Mouse (Mus musculus): ENCODE data around the gene Ubp1.

The Ubp1 gene

DNA sequence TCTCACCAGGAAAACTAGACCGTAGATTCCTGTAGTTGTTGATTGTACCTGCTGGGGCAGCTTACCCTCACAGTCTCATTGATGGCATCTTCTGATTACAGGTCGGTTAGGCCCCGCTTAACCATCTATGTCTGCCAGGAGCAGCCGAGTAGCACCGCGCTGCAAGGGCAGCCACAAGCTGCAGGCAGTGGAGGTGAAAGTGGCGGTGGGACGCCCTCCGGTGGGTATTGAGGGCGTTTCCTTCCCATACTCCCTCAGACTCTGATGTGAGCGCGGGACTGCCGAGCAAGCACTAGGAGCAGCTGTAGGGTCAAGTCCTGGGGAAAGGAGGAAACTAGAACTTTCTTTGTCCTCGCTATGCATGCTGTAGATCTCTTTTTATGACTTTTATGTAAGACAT is 39.3 kb downstream of the Ubp1 start:
- no peak for DNase-seq

DNA sequence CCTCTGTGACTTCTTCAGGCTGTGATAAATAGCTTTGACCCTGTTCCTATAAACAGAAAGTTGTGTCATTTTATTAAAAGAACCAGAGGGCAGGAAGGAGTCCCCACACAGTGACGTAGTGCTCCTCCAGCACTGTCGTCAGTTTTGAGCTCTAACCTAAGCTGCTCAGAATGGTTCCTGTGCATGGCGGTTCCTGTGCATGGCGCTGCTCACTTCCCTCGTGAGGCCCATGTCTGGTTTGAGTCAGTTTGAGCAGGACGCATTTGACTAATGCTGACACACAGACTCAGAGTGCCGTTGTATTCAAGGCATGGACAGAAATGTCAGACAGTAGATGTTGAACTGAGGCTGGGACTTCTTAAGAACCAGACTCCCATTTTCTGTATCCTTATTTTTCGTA is 40.9 kb downstream of the Ubp1 start:
- DNase-seq: no peak

DNA sequence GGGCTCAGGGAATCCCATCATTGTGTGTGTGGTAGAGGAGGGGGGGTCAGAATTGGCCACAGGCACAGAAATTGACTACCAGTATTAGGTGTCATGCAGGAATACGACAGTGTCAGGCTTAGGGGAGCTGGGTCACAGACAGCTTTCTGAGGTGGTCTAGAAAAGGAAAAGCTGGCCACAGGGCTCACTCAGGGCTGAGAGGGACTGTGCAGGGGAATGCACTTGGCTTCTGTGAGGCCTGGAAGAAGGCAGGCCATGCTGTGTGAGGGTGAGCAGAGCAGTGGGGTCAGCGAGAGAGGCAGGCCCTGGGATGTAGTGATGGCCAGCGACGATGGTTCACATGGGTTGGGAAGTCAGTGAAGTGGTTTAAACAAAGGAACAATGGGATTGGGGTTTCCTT is 43.1 kb downstream of the Ubp1 start:
- DNase-seq: no peak

DNA sequence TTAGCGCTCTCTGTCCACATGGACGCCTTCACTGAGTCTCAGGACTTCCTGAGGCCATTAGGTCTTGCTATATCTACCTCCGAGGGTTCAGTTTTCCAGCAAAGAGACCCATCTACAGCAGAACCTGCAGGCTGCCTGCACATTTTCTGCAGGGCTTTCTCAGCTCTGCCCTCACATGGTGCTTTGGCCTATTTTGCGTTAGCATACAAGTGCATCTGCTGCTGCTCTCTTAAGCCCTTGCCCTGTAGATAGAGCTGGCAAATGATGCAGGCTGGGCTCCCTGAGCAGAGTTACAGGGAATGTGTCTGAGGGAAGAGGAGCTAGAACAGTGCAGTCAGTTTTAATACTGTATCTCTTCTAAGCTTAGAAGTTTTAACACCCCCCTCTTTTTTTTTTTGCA is 44.2 kb downstream of the Ubp1 start:
- DNase-seq: no peak

DNA sequence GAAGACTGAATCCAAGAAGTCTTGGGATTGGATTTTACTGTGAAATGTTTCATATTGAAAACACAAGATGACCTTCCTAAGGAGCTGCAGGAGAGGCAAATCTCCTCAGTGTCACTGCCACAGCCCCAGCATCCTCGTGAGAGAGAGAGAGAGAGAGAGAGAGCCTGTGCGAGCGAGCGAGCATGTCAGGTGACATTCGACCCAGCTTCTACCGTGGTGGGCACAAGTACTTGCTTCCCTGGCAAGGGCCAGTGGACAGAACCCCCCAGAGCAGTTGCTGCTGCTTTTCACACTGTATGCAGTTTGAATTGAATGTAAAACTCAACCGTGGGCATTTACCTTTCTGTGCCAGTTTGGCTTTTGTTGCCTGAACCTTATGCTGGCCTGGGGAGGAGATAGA is 44.7 kb downstream of the Ubp1 start:
- DNase-seq: no peak

DNA sequence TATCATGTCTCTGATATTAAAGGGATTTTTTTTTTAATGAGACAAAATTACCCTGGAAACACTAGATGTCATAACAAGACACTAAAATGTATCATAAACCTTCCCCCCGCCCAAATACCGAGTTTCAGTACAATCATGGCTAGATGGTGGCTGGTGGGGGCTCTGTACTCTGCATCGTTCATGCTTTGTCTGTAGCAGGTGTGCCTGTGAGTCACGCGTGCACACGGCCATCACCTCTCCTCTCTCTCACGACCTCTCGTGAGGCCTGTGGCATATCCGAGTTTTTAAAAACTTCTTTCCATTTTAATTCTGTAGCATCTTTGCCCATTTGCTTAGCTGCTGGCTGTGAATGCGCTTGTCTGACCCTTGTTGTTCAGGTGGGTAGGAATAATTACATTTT is 45.5 kb downstream of the Ubp1 start:
- no peak for DNase-seq

DNA sequence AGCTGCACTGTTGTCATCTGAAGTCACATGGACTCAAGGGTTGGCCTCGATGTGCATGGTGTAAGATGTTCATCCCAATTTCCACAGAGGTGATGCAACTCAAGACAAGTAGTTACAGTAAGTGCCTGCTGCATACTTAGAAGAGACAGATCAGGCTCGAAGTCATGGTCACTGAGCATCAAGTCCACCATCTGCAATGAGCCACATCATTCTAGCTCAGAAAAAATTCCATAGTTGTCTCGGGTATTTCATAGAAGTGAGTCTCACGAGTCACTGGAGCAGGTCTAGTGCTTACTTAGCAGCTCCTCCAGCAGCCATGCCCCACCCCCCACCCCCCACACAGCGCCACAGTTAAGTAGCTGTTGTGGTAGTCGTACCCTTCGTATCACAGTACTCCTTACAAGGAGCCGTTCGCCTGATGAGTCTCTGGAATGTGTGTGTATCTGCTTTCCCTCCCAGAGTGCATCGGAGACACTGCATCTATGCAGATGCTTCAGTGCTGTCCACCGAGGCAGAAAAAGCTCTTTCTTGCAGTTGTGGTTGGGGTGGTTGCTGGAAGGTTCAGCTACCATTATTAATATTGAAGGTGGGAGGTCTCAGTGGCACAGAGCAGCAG is 46.6 kb downstream of the Ubp1 start:
- DNase-seq: no peak

DNA sequence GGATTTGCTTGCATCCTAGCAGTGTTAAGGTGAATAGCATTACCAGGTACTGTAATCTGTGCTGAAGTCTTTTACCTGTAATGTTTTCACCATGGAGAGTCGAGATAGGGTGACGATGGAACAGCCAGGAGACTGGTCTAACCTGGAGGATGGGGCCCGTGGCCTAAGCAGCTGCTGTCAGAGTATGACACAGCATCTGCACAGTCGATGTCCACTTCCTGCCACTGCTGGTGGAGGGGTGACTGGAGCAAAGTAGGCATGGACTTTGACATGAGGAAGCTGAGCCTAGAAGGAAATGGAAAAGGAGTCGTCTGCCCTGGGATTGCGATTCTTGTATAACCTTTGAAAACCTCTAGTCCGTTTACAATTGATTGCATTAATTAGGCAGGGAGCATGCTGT is 47.9 kb downstream of the Ubp1 start:
- DNase-seq: no peak

DNA sequence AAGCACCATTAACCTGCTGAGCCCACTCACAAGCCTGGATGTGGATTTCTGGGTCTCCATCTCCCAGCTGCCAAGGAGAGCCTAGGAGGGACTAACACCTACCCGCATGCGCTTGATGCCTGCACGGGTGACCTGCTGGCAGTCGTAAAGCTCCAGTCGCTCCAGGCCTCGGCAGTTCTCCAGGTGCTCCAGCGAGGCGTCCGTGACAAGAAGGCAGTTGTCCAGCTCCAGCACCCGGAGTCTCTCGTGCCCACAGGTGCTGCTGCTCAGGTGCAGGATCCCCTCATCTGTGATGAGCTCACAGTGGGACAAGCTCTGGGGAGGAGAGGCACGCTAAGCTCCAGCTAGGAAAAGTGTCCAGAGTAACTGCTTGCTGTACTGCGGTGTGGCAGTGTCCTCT is 48.6 kb downstream of the Ubp1 start:
- peak; percentile 51 for DNase-seq

DNA sequence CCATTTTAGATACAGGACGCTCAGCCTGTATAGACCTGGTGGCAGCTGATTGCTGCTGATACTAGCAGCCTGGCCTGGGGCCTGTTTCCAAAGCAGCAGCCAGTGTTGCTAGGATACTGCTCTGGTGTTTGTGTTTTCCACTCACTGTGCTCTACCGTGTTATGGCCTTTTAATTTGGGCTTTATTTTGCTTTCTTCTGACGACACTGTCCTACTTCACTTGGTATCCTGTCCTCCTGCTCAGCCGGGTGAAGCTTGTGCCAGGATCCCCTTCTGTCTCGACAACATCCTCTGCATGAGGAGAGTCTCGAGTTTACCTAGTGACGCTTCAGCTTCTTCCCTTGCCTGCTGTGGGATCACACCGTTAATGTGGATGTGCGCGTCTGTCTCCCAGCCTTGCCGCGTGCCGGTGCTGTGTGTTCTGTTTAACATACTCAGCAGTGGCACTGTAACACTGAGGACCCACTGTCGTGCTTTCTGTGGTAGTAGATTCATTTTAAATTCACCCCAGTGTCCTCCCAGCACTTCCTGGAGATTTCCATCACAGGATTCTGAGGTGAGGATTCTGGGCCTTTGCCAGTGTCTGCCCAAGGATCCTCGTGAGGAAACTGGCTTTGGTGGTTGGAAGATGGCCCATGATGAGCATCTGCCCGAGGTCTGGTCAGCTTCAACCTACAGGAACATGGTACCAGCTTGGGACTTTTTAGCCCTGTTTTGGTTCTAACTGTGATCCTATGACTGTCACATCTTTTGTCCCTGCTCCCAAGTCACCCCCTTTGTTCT is 50.6 kb downstream of the Ubp1 start:
- DNase-seq: peak; percentile 38

DNA sequence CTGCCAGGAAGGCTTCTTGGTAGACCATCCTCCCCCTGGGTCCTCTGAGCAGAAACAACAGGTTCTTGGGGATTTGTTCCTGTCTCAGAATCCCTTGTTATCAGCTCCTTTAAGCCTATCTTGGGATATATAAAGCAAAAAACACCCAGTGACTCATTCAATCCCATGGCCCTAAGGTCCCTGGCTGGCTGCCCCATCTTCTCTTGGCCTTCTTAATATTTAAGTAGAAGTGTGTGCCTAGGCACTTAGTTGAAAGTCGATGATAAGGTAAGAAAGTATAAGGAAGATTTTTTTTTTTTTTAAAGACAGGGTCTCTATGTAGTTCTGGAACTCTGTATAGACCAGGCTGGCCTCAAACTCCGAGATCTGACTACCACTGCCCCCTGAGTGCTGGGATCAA is 51.7 kb downstream of the Ubp1 start:
- DNase-seq: no peak

DNA sequence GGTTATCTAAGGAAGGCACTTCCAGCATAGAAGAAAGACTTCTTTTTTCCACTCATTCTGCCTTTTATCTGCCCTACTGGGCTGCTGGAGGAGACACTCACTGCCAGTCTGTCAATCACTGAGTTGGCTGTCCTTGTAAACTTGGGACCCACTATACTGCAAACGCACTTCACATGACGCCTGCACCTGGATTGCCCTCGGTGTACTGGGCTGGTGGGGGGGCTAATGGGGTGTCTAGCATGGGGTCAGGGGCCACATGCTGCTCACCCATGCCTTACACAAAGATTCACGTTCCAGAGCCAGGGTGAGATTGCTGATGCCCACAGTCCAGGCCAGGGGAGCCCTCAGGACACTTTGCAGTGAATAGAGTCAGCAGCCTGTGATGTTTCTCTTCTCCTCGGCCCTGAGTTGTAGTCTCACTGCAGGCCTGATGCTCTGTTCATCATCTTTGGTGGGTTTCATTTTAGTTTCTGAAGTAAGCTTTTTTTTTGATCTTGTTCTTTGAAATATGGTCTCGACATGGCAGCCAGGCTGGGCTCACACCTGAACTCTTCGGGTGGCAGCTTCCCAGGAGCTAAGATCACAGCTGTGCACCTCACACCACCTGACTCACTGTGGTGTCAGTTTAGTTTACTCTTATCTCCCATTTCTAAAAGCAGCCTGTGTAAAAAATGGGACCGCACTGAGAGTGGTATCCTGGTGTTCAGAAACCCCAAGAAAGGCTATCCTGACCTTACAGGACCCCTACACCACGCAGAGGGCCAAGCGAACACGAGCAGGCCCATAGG is 52.3 kb downstream of the Ubp1 start:
- DNase-seq: no peak

DNA sequence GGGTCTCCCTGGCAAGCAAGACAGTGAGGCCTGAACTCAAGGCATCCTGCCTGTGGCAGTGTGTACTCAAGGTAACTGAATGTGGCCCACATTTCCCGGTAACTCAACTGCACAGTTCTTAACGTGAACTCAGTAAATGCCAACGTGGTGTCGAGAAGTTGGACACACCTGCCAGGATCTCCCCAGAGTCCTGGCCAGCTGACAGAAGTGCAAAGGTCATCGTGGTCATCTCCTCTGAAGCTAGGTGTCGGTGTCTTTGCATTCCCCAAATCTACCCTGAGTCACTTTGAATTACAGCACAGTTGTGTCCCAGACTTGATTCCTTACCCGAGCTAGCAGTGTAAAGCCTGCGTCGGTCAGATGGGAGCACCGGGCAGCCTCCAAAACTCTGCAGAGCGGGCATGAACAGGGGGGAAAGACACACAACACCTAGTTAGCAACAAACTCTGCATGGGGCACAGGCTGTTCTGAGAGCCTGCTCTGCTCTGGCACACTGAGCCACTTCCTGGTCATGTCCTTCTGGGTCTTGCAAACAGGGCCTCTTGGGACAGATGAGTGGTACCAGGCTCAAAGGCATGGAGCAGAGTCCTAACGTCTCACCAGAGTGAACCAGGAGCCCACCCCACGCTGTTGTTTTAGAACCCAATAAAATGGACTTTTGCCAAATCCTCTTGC is 54.3 kb downstream of the Ubp1 start:
- DNase-seq: peak; percentile 90

DNA sequence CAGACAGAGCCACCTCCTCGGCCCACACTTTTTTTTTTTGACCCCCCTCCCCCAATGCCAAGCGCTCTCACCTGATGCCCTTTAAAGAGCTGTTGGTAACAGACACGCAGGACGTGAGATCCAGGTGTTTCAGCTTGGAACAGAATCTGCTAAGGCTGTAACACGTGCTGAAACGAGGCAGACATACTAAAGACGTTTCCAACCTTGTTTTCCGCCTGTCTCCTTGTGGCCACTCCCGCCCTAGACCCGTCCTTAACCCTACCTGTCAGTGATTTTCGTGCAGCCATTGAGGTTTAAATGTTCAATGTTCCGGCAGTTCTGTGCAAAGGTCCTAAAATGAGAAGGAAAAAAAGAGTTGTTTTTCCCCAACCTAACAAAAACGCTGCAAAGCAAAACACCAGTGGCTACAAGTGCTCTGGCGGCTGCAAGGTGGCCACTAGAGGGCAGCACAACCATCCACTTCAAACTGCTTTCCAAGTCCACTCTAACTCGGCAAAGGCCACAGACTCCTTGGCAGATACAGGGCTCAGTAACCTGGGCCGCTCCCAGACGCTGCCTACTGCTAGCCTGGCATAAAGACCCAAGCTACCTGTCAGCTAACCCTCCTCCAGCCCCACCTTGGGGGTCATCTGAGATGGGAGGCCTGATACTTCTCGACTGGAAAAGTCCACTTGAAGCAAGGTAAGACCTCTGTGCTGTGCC is 60.0 kb downstream of the Ubp1 start:
- peak; percentile 93 for DNase-seq

DNA sequence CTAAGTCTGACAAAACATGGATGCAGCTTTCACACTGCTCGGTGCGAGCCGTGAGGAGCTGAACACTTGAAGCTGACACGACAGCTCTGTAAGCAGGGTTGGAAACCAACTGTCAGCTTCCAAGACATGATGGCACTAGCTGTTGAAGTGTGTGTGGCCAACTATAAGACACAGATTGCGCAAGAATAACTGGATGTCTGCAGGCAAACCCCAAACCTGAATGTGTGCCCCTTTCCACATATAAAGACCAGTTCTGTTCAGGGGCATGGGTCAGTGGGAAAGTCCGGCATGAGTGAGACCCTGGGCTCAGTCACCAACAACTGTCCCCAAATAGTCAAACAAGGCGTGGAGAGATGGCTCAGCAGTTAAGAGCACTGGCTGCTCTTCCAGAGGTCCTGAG is 62.1 kb downstream of the Ubp1 start:
- DNase-seq: no peak

DNA sequence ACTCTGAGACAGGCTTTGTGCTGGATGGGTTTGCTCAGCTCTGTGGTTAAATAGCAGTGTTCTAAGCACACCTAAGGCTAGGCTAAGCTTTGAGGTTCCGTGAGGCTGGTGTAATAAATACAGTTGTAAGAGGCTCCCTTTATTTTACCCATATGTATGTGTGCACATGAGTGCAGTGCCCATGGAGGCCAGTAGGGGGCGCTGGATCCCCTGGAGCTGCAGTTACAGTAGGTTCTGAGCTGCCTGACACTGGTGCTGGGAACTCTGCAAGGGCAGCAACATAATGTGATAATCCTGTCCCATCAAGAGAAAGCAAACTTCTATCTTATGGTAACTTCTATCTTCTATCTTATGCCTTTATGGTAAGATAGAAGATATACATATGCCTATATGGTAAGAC is 67.6 kb downstream of the Ubp1 start:
- no peak for DNase-seq

DNA sequence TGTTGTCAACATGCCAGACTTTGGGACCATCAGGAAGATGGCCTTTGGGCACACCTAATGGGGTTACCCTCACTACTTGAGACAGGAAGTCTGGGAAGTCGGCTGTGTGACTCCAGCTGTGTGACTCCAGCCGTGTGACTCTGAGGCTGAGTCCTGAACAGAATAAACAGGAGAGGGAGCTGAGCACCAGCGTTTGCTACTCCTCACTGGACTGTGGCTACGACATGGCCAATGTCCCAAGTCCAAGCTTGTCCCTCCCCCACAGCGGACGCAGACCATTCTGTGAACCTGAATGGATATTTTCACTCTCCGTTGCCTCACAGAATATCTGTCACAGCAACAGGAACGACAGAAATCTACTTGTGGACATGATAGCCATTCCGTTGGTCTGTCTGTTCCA is 76.1 kb downstream of the Ubp1 start:
- DNase-seq: peak; percentile 81

DNA sequence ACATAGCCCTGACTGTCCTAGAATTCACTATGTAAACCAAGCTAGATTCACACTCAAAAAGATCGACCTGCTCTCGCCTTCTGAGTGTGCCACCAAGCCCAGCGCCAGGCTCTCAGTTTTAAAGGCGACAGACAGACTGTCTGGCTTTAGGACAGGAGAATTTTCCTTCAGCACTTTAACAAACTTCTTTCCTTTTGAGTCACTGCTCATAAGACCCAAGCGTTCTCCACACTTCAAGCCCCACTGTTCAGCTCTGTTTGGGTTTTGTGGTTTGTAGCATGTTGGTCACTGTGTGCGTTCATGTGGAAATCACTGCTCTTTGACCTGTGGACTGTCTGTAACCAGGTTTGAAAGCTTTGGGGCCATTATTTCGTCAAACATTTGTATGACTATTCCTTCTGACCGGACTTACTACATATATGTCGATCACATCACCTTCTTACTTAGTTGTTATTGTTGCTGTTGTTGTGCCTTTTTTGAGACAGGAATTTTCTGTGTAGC is 77.2 kb downstream of the Ubp1 start:
- peak; percentile 81 for DNase-seq

DNA sequence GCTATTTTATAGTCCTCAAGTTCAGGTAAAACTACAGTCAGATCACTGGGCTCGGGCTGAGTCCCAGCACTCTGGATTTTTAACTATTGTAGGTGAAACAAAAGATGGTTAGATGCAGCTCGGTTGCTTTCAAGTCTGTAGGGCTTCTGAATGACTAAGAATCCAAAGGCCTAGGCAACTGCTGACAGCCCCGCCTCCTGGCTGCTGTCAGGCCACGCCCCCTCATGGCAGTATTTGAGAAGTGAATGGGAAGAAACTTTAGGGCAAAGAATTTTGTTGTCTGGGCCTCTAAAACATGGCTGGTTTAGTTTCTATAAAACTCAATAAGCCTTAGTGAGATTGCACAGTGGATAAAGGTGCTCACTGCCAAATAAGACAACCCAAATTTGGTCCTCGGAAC is 78.8 kb downstream of the Ubp1 start:
- no peak for DNase-seq

DNA sequence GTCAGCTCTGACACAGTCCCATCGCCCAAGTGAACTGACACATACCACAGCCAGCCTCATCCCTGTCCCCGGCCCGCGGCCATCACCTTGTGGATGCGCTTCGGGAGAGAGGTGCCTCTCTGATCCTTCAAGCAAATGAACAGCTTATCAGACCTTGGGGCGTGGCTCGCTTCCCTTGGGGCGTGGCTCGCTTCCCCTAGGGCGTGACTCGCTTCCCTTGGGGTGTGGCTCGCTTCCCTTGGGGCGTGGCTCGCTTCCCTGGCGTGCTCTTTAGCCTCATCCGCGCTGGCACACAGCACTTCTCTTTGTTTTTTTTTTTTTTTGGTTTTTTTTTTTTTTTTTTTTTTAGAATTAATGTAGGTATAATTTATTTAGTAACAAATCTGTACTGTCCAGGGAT is 80.5 kb downstream of the Ubp1 start:
- no peak for DNase-seq

DNA sequence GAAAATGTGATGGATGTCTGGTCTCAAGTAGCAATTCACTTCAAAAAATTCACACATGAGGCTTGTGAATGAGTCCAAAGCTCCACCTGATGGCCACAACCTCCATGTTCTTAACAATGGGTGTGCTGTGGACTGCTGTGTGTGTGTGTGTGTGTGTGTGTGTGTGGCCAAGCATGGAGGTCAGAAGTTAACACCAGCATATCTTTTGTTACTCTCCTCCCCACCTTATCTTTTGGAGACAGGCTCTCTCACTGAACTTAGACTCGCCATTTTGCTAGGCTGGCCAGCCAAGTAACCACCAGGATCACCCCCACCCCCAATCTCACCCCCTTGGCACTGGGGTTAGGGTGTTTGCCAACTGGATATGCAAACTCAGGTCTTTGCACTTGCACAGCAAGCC is 83.3 kb downstream of the Ubp1 start:
- no peak for DNase-seq

DNA sequence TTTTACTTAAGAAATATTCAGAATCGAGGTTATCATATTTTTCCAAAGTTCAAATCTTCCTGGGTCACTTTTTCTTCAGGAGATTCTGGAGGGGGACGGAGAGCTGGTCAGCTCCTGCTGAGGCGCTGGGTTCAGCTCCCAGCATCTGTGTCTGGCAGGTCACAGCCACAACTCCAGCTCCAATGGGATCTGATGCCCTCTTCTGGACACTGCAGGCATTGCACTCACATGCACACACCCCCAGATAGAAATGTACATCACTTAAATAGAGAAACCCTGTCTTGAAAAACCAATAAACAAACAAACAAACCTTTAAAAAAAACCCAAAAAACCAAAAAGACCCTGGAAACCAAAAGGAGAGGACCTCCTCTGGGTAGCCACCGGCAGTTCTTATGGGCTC is 85.0 kb downstream of the Ubp1 start:
- peak; percentile 41 for DNase-seq

DNA sequence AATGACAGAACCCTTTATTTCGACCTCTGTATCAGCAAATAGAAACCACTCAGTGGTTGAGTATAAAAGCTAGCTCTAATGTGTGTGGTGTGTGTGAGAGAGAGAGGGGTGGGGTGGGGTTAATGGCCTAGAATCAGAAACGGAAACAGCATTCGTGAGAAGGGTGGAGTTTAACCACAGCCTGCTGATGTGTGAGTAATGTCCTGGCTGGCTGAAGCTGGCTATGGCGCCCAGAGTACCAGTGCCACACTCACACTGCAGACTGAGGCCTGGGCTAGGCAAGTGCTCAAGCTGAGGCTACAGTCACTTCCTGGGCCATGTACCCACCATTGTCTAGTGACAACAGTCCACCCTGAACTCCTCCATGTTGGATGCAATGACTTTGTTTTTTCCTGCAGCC is 85.7 kb downstream of the Ubp1 start:
- DNase-seq: no peak

Measured in kidney, adult 9 months (tissue).